Mouse (Mus musculus) heart, embryonic 12.5 days (tissue): ENCODE data around the gene Cse1l. TPM values are rescaled to one million over a fixed set of nuclear protein-coding genes. Genes with fewer than 3 reads are reported as not detected.

Experiments
- ATAC-seq: fragments of 200-750 bp; cut with Nextera tagmentation; 2 replicates; pipeline ENCODE4 v1.8.0; 2017; ENCODE audit warnings: moderate TSS enrichment, moderate library complexity; ENCODE audit not compliant: insufficient number of reproducible peaks, low FRiP score
- H3K27ac ChIP-seq: fragments of 300-500 bp; sonication (generic); 2 replicates; pipeline ENCODE4 v1.5.1; 2016; ENCODE audit warnings: mild to moderate bottlenecking, moderate library complexity; ENCODE audit not compliant: poor library complexity, severe bottlenecking
- H3K27me3 ChIP-seq: fragments of 300-500 bp; sonication (generic); replicated peaks from 2 replicates; pipeline ENCODE4 v1.6.1; 2016; ENCODE audit warnings: mild to moderate bottlenecking, moderate library complexity
- H3K36me3 ChIP-seq: fragments of 300-500 bp; sonication (generic); 2 replicates; pipeline ENCODE4 v1.6.1; 2016; ENCODE audit warnings: mild to moderate bottlenecking, moderate library complexity
- H3K4me1 ChIP-seq: fragments of 300-500 bp; sonication (generic); replicated peaks from 2 replicates; pipeline ENCODE4 v1.6.1; 2016; ENCODE audit warnings: mild to moderate bottlenecking
- H3K4me2 ChIP-seq: fragments of 300-500 bp; sonication (generic); 2 replicates; pipeline ENCODE4 v1.6.1; 2016; ENCODE audit warnings: mild to moderate bottlenecking, moderate library complexity
- H3K4me3 ChIP-seq: fragments of 300-500 bp; sonication (generic); 2 replicates; pipeline ENCODE4 v1.5.1; 2016; ENCODE audit warnings: mild to moderate bottlenecking
- H3K9ac ChIP-seq: fragments of 300-500 bp; sonication (generic); 2 replicates; pipeline ENCODE4 v1.6.1; 2016; ENCODE audit warnings: mild to moderate bottlenecking, moderate library complexity
- H3K9me3 ChIP-seq: fragments of 300-500 bp; sonication (generic); replicated peaks from 2 replicates; pipeline ENCODE4 v1.6.1; 2016; ENCODE audit warnings: mild to moderate bottlenecking, moderate library complexity
- WGBS: fragments of 180-500 bp; shearing (Covaris S2); methylation state at CpG from one replicate; pipeline ENCODE4 v1.1.7; 2016; 5-methylcytosine and 5-hydroxymethylcytosine counted together
- polyA plus RNA-seq: library from polyadenylated mRNA; unstranded; fragments of >200 nt; fragmentation: Nextera tagmentation; extraction: Ambion mirVana; gene quantifications from 2 replicates; pipeline ENCODE4 v1.2.1, GENCODE M21; 2016

The Cse1l gene
- polyA plus RNA-seq, 1 experiment from 2014 or later = 123 TPM

GRCm38 (mm10) chr2:166885066-166885465 lies 20.8 kb upstream of the Cse1l start:
- Histone ChIP-seq H3K9ac (no peak overlapping the region), H3K9me3 (no peaks in the 10 kb centered on the region)

DNA sequence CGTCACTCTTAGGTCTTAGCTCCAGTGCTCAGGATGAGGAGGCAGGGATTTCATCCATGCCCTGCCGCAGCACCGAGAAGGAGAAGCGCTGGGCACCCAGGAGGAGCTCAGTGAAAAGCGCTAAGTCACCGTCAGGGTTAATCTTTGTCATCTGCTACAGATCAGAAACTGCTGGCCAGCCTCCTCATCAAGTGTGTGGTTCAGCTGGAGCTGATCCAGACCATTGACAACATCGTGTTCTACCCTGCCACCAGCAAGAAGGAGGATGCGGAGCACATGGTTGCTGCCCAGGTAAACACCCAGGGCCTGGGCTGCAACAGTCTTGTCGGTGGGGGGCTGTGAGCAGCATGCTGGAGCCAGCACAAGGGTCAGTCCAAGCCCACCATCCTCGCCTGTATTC lies 20.2 kb upstream of the Cse1l start:
- Histone ChIP-seq H3K4me3 (no peak overlapping the region), H3K36me3 (peaks cover 61% of the 10 kb centered on the region), H3K9ac (no peak overlapping the region), H3K4me2 (no peak overlapping the region), H3K4me1 (no peaks in the 10 kb centered on the region), H3K9me3 (no peaks in the 10 kb centered on the region), H3K27me3 (no peaks in the 10 kb centered on the region), H3K27ac (no peak overlapping the region)
- WGBS = 77% methylated on average over 10 of the region's 10 CpGs
- no peak for ATAC-seq

More at GRCm38 (mm10) chr2:166885066-166885465, 20.8 kb upstream of the Cse1l start:
- H3K27ac ChIP-seq = no peak overlapping the region
- peaks cover 60% of the 10 kb centered on the region for H3K36me3 ChIP-seq
- H3K4me3 ChIP-seq = no peak overlapping the region
- ATAC-seq = no peak
- no peak overlapping the region for H3K4me2 ChIP-seq
- no peaks in the 10 kb centered on the region for H3K27me3 ChIP-seq
- H3K4me1 ChIP-seq = no peaks in the 10 kb centered on the region
- 87% methylated on average over 7 of the region's 7 CpGs for WGBS

DNA sequence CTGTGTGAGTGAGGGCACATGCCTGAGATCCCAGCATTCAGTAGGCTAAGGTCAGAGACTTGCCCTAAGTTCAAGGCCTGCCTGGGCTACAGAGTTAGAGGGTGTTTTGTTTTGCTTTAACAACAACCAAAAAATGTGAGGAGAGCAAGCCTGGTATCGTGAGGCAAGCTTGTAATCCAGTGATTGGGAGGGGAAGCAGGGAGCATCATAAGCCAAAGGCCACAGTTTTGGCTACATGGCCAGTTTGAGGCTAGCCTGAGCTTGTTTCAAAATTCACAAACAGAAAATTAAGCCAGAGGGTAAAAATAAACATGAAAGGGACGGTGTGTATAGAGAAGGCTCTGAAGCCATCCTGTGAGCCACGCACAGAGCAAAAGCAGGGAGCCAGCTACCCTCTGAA lies 19.6 kb upstream of the Cse1l start:
- no peak overlapping the region for H3K9ac ChIP-seq
- H3K4me1 ChIP-seq = no peaks in the 10 kb centered on the region
- peaks cover 60% of the 10 kb centered on the region for H3K36me3 ChIP-seq
- 90% methylated on average over 3 of the region's 3 CpGs for WGBS
- H3K9me3 ChIP-seq = no peaks in the 10 kb centered on the region
- ATAC-seq = no peak
- no peaks in the 10 kb centered on the region for H3K27me3 ChIP-seq
- no peak overlapping the region for H3K4me3 ChIP-seq
- no peak overlapping the region for H3K4me2 ChIP-seq
- H3K27ac ChIP-seq = no peak overlapping the region

GRCm38 (mm10) chr2:166887816-166888215 lies 18.0 kb upstream of the Cse1l start:
- no peak for ATAC-seq

DNA sequence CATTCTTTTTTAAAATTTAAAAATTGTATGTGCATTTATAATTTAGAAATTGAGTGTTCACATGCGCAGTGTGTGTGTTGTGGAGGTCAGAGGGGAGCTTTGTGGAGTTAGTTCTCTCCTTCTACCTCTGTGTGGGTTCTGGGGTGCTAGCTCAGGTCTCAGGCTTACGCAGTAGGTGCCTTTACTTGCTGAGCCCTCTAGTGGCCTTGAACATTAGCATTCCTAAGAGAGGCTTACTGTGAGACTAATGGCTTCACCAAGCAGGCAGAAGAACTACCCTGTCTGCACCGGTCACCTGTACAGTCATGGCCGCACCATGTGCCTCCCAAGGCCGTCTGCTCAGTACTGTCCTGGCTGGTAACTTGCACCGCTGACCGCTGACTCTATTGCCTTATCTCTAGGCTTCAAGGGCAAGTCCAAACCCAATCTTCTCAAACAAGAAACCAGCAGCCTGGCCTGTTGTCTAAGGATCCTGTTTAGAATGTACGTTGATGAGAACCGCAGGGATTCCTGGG lies 14.4 kb upstream of the Cse1l start:
- Histone ChIP-seq H3K4me3 (no peak overlapping the region), H3K9me3 (no peaks in the 10 kb centered on the region), H3K4me1 (no peaks in the 10 kb centered on the region), H3K27me3 (no peaks in the 10 kb centered on the region), H3K36me3 (peaks cover 68% of the 10 kb centered on the region), H3K9ac (no peak overlapping the region), H3K4me2 (no peak overlapping the region), H3K27ac (no peak overlapping the region)
- WGBS = 78% methylated on average over 9 of the region's 9 CpGs
- ATAC-seq = no peak

More at GRCm38 (mm10) chr2:166887816-166888215, 18.0 kb upstream of the Cse1l start:
- Histone ChIP-seq H3K4me2 (no peak overlapping the region), H3K27ac (no peak overlapping the region), H3K9ac (no peak overlapping the region), H3K9me3 (no peaks in the 10 kb centered on the region), H3K27me3 (no peaks in the 10 kb centered on the region), H3K4me3 (no peak overlapping the region), H3K36me3 (peaks cover 66% of the 10 kb centered on the region), H3K4me1 (no peaks in the 10 kb centered on the region)
- WGBS = 52% methylated on average over 11 of the region's 11 CpGs

DNA sequence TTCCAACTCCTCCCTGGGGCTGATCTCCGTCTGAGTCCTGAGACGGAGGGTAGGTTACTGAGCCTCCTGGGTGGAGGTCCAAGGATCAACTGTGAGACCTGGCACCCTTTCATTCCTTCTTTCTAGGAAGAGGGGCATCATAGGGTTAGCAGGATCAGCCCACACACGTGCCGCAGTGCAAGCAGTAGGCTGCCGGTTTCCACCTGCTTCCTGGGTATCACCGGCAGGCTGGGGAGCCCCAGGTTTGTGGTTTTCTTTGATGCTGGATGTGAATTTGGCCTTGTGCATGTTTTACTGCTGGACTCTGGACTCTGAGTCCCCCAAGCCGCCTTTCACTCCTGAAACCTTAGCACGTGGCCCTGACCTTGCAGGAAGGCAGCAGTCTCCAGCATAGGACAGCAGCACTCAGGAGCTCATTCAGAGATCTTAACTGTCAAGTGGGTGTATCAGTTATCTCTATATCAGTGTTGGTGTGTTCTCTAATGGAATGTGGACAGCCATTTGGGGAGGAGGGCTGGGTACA lies 13.6 kb upstream of the Cse1l start:
- 90% methylated on average over 8 of the region's 8 CpGs for whole genome bisulfite sequencing
- ATAC-seq = no peak

DNA sequence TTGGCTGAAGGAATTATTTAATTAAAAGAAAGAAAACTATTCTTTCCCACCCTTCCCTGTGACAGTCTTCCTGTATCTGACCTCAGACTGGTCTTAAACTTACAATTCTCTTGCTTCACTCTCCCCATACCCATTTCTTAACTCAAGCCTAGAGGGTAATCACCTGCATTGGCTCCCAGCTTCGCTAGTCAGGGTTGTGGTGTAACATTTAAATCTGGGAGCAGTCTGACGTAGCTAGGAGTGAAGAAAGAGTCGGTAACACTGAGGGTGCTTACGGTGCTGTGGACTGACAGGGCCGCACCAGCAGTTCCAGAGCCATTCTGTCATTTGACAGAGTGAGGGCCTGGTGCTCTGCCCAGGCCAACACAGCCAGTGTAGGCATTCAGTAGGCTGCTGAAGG lies 12.8 kb upstream of the Cse1l start:
- no peak for ATAC-seq
- Histone ChIP-seq H3K4me3 (no peak overlapping the region), H3K9ac (no peak overlapping the region), H3K27ac (no peak overlapping the region; the same call in 1 of the 2 replicates), H3K4me1 (no peaks in the 10 kb centered on the region), H3K27me3 (no peaks in the 10 kb centered on the region), H3K4me2 (no peak overlapping the region), H3K9me3 (no peaks in the 10 kb centered on the region), H3K36me3 (peaks cover 65% of the 10 kb centered on the region)
- 95% methylated on average over 5 of the region's 5 CpGs for WGBS

More for the DNA sequence above, 13.6 kb upstream of the Cse1l start:
- H3K36me3 ChIP-seq = peaks cover 63% of the 10 kb centered on the region
- no peak overlapping the region for H3K9ac ChIP-seq
- H3K4me2 ChIP-seq = no peak overlapping the region
- no peaks in the 10 kb centered on the region for H3K27me3 ChIP-seq
- no peaks in the 10 kb centered on the region for H3K4me1 ChIP-seq
- no peaks in the 10 kb centered on the region for H3K9me3 ChIP-seq
- H3K27ac ChIP-seq = no peak overlapping the region
- no peak overlapping the region for H3K4me3 ChIP-seq

DNA sequence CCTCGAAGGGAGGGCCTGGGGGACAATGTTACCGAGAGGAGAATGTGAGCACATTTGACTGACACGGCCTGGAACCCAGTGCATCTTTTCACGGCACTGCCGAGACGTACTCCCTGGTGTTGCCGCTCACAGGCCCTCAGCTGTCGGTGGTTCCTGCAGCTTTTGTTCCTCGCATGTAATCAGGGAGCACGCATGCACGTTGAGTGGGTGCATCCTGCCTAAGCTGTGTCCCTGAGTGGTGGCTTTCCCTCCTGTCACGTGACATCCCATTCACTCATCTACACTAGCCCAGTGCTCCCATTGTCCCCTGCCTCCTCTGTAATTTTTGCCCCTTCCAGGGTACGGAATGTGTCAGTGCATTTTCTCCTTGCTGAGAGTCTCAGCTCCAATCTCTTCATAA lies 9.5 kb upstream of the Cse1l start:
- peaks cover 55% of the 10 kb centered on the region for H3K36me3 ChIP-seq
- 85% methylated on average over 13 of the region's 13 CpGs for WGBS
- H3K4me2 ChIP-seq = no peak overlapping the region
- H3K4me3 ChIP-seq = no peak overlapping the region
- no peak overlapping the region for H3K9ac ChIP-seq
- H3K9me3 ChIP-seq = peaks cover 3% of the 10 kb centered on the region
- H3K27ac ChIP-seq = no peak overlapping the region
- no peaks in the 10 kb centered on the region for H3K4me1 ChIP-seq
- no peak for ATAC-seq
- H3K27me3 ChIP-seq = no peaks in the 10 kb centered on the region

DNA sequence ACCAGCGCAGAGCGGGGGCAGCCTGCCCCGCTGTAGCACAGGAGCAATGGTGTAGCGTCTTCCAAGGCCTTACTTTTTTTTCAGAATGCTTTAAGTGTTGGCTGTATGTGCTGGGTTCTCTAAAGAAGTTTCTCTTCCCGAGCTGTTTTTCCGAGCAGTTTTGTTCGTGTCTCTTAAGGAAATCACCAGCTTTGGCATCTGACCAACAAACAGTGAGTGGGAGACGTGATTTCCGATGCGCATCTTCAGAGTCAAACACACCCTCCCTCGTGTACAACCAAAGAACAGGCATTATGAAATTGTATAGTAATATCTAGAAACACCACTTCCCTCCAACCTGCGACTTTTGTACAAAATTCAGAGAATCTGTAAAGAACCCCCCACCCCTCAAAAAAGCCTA lies 8.9 kb upstream of the Cse1l start:
- no peak overlapping the region for H3K9ac ChIP-seq
- H3K27ac ChIP-seq = no peak overlapping the region
- H3K4me3 ChIP-seq = no peak overlapping the region
- peaks cover 4% of the 10 kb centered on the region for H3K9me3 ChIP-seq
- 86% methylated on average over 12 of the region's 12 CpGs for WGBS
- ATAC-seq = no peak
- H3K4me1 ChIP-seq = no peaks in the 10 kb centered on the region
- H3K36me3 ChIP-seq = peaks cover 52% of the 10 kb centered on the region
- H3K27me3 ChIP-seq = no peaks in the 10 kb centered on the region
- H3K4me2 ChIP-seq = no peak overlapping the region

DNA sequence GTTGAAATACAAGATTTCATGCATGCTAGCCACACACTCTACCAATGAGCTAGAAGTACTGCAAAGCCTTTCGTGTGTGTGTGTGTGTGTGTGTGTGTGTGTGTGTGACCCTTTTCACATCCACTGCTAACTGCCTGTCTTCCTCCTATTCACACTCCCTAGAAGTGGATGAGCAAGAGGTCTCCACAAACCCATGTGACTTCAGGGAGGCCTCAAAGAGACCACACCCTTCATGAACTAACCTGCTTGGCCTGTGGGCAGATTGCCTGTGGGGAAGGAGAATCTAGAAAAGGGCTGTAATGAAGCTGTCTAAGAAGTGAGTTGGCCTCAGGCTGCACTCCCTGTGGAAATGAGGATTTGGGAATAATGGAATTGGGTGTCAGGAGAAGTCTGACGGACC lies 6.7 kb upstream of the Cse1l start:
- H3K27ac ChIP-seq = no peak overlapping the region
- no peak for ATAC-seq
- no peak overlapping the region for H3K4me3 ChIP-seq
- H3K9ac ChIP-seq = no peak overlapping the region
- H3K9me3 ChIP-seq = peaks cover 4% of the 10 kb centered on the region
- H3K27me3 ChIP-seq = no peaks in the 10 kb centered on the region
- WGBS = 85% methylated on average over 2 of the region's 2 CpGs
- peaks cover 30% of the 10 kb centered on the region for H3K36me3 ChIP-seq
- no peaks in the 10 kb centered on the region for H3K4me1 ChIP-seq
- H3K4me2 ChIP-seq = no peak overlapping the region

DNA sequence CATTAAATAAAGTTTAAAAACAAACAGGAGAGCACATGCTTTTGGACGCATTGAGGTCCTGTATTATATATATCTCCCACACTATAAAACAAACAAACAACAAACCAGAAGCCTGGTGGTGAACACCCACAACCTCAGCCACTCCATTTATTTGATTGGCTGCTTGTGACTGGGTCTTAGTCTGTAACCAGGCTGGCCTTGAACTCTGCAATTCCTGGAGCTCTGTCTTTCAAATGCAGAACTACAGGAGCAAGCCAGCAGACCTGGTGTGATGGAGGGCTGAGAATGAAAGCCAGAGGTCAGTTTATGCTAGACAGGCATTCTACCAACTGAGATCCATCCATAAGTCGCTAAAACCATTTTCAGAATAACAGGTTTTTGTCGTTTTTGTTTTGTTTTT lies 6.1 kb upstream of the Cse1l start:
- 69% methylated on average over 3 of the region's 3 CpGs for WGBS
- Histone ChIP-seq H3K4me1 (no peaks in the 10 kb centered on the region), H3K9me3 (peaks cover 4% of the 10 kb centered on the region), H3K36me3 (peaks cover 24% of the 10 kb centered on the region), H3K27ac (no peak overlapping the region), H3K9ac (no peak overlapping the region), H3K4me2 (no peak overlapping the region), H3K4me3 (no peak overlapping the region), H3K27me3 (no peaks in the 10 kb centered on the region)
- no peak for ATAC-seq
